Comparison of ENCODE assay signal across 13 mouse cellular contexts in genomic region chr1:111286385-111286784, GRCm38 (mm10).
DNase-seq lines count a peak whose midpoint lies in the region; ATAC-seq and TF ChIP-seq lines count a peak whose summit lies in the region.
"Had no signal": no experiment of that assay in that cellular context is flagged by ENCODE, and none has a peak within 500 bp of the region (broad histone marks: within the 10 kb centered on the region; RNA-seq: fewer than 3 reads in every experiment).

No protein-coding gene starts in this region.

- no peaks in the 10 kb centered on the region for H3K9me3 ChIP-seq in heart, embryonic 15.5 days (replicated peaks)
- H3K9me3 ChIP-seq in heart, embryonic 10.5 days, result no peaks in the 10 kb centered on the region
- no peaks in the 10 kb centered on the region; the same call in 1 of the 2 replicates for H3K9me3 ChIP-seq in lung, embryonic 16.5 days (ENCODE audit: control insufficient read depth, low read length)
- H3K9me3 ChIP-seq in limb, embryonic 14.5 days (ENCODE audit: control insufficient read depth, low read length), result no peaks in the 10 kb centered on the region
- no peaks in the 10 kb centered on the region for H3K9me3 ChIP-seq in stomach, postnatal 0 days (ENCODE audit: control insufficient read depth, low read length)

- WGBS in heart, embryonic 15.5 days, result 44% methylated on average over 4 of the region's 4 CpGs
- WGBS in heart, embryonic 10.5 days, result 74% methylated on average over 4 of the region's 4 CpGs
- 41% methylated on average over 4 of the region's 4 CpGs for WGBS in lung, embryonic 16.5 days
- 47% methylated on average over 4 of the region's 4 CpGs for WGBS in limb, embryonic 14.5 days
- 62% methylated on average over 4 of the region's 4 CpGs for WGBS in stomach, postnatal 0 days

- no peak for TF ChIP-seq CTCF in embryonic fibroblast, embryonic 13.5 days (IDR thresholded peaks at IDR 0.05; ENCODE audit: borderline replicate concordance, insufficient read depth, low read length)
- TF ChIP-seq CTCF in stomach, postnatal 0 days (IDR thresholded peaks at IDR 0.05; ENCODE audit: low read depth), result no peak

- no peak overlapping the region for H3K4me3 ChIP-seq in heart, embryonic 15.5 days
- no peak overlapping the region for H3K4me3 ChIP-seq in heart, embryonic 10.5 days
- no peak overlapping the region for H3K4me3 ChIP-seq in lung, embryonic 16.5 days (ENCODE audit: low read length)
- H3K4me3 ChIP-seq in embryonic fibroblast, embryonic 13.5 days (ENCODE audit: insufficient read depth, low read length), result no peak overlapping the region
- no peak overlapping the region for H3K4me3 ChIP-seq in limb, embryonic 14.5 days (replicated peaks; ENCODE audit: low read length)
- H3K4me3 ChIP-seq in stomach, postnatal 0 days (ENCODE audit: low read depth, low read length), result no peak overlapping the region
- H3K4me3 ChIP-seq: heart, adult 2 months had no signal

- no peak for DNase-seq in heart, embryonic 10.5 days (ENCODE audit: low spot score)
- DNase-seq in lung, postnatal 14 days, result no peak
- DNase-seq in limb, embryonic 14.5 days (ENCODE audit: low spot score), result peak; percentile 81
- DNase-seq in stomach, postnatal 0 days (ENCODE audit: low spot score), result no peak
- DNase-seq: adrenal gland, postnatal 14 days; heart, adult 2 months; kidney, adult 8-10 months; thymus, adult 18-20 months had no signal

- ATAC-seq in heart, embryonic 15.5 days (replicated peaks; ENCODE audit: insufficient number of reproducible peaks, insufficient read depth, low FRiP score, low read depth), result 0 out of 2 replicates have a peak, but pooled peaks have one; percentile 43
- ATAC-seq in lung, embryonic 16.5 days (ENCODE audit: low read depth), result peak; percentile 68
- peak; percentile 57; the same call in 1 of the 2 replicates for ATAC-seq in limb, embryonic 14.5 days (ENCODE audit: low FRiP score, low read depth)
- ATAC-seq in stomach, postnatal 0 days (ENCODE audit: low FRiP score, low TSS enrichment), result no peak

- no peak for TF ChIP-seq POLR2A in embryonic fibroblast, embryonic 13.5 days (IDR thresholded peaks at IDR 0.05; ENCODE audit: low read depth, low read length)
- no peak for TF ChIP-seq POLR2A in limb, embryonic 14.5 days (IDR thresholded peaks at IDR 0.05; ENCODE audit: borderline replicate concordance, extremely low read depth, insufficient read depth, insufficient read length)

- no peaks in the 10 kb centered on the region for H3K4me1 ChIP-seq in heart, embryonic 15.5 days (replicated peaks)
- H3K4me1 ChIP-seq in heart, embryonic 10.5 days, result no peaks in the 10 kb centered on the region
- H3K4me1 ChIP-seq in lung, embryonic 16.5 days (replicated peaks; ENCODE audit: control insufficient read depth, insufficient read depth, low read length), result no peaks in the 10 kb centered on the region
- H3K4me1 ChIP-seq in embryonic fibroblast, embryonic 13.5 days (ENCODE audit: control insufficient read depth, insufficient read depth, low read length), result no peaks in the 10 kb centered on the region; the same call in 1 of the 2 replicates
- H3K4me1 ChIP-seq in limb, embryonic 14.5 days (ENCODE audit: control insufficient read depth, insufficient read depth, low read length), result no peaks in the 10 kb centered on the region
- no peaks in the 10 kb centered on the region for H3K4me1 ChIP-seq in stomach, postnatal 0 days (replicated peaks; ENCODE audit: control insufficient read depth, insufficient read depth)

- H3K27me3 ChIP-seq in heart, embryonic 15.5 days, result no peaks in the 10 kb centered on the region
- H3K27me3 ChIP-seq in heart, embryonic 10.5 days (ENCODE audit: insufficient read depth, poor library complexity, severe bottlenecking), result no peaks in the 10 kb centered on the region
- H3K27me3 ChIP-seq in lung, embryonic 16.5 days (ENCODE audit: control insufficient read depth, insufficient read depth, low read depth, low read length), result no peaks in the 10 kb centered on the region
- H3K27me3 ChIP-seq in limb, embryonic 14.5 days (ENCODE audit: control insufficient read depth, insufficient read depth, low read length), result no peaks in the 10 kb centered on the region
- no peaks in the 10 kb centered on the region for H3K27me3 ChIP-seq in stomach, postnatal 0 days (ENCODE audit: control insufficient read depth, insufficient read depth, low read length)

- H3K36me3 ChIP-seq in heart, embryonic 15.5 days, result no peaks in the 10 kb centered on the region
- no peaks in the 10 kb centered on the region for H3K36me3 ChIP-seq in heart, embryonic 10.5 days
- H3K36me3 ChIP-seq in lung, embryonic 16.5 days (ENCODE audit: control insufficient read depth, insufficient read depth, low read length), result no peaks in the 10 kb centered on the region
- no peaks in the 10 kb centered on the region for H3K36me3 ChIP-seq in limb, embryonic 14.5 days (ENCODE audit: control insufficient read depth, insufficient read depth, low read length)
- H3K36me3 ChIP-seq in stomach, postnatal 0 days (ENCODE audit: control insufficient read depth, insufficient read depth, low read length), result no peaks in the 10 kb centered on the region
- H3K36me3 ChIP-seq: G1E had no signal

- H3K9ac ChIP-seq in heart, embryonic 15.5 days, result no peak overlapping the region
- no peak overlapping the region for H3K9ac ChIP-seq in lung, embryonic 16.5 days (ENCODE audit: low read length)
- no peak overlapping the region for H3K9ac ChIP-seq in limb, embryonic 14.5 days (ENCODE audit: low read depth, low read length, severe bottlenecking)
- H3K9ac ChIP-seq in stomach, postnatal 0 days (ENCODE audit: low read length), result no peak overlapping the region
- H3K9ac ChIP-seq: liver, embryonic 14.5 days had no signal

- no peak overlapping the region for H3K4me2 ChIP-seq in heart, embryonic 15.5 days
- no peak overlapping the region for H3K4me2 ChIP-seq in lung, embryonic 16.5 days (ENCODE audit: low read depth, low read length)
- H3K4me2 ChIP-seq in limb, embryonic 14.5 days (replicated peaks; ENCODE audit: low read depth, low read length, severe bottlenecking), result no peak overlapping the region
- H3K4me2 ChIP-seq in stomach, postnatal 0 days (replicated peaks; ENCODE audit: low read depth), result no peak overlapping the region

- H3K27ac ChIP-seq in heart, embryonic 15.5 days, result no peak overlapping the region
- no peak overlapping the region for H3K27ac ChIP-seq in heart, embryonic 10.5 days
- H3K27ac ChIP-seq in lung, embryonic 16.5 days (ENCODE audit: low read length), result no peak overlapping the region
- 0 out of 2 replicates have a peak overlapping the region, but pooled peaks have one; percentile 18 for H3K27ac ChIP-seq in embryonic fibroblast, embryonic 13.5 days (ENCODE audit: insufficient read depth, low read length)
- H3K27ac ChIP-seq in limb, embryonic 14.5 days (replicated peaks; ENCODE audit: low read depth, low read length), result 0 out of 2 replicates have a peak overlapping the region, but pooled peaks have one; percentile 13
- no peak overlapping the region for H3K27ac ChIP-seq in stomach, postnatal 0 days (replicated peaks)
- H3K27ac ChIP-seq: heart, adult 2 months; liver, embryonic 14.5 days had no signal

- TF ChIP-seq EP300 in stomach, postnatal 0 days (optimal IDR thresholded peaks at IDR 0.05), result no peak

Comparison
In these comparisons a context has a peak if more than half of its experiments do, and no peak if none do; other contexts are left out.
1. H3K27ac ChIP-seq: peak in embryonic fibroblast, embryonic 13.5 days (single experiment) and limb, embryonic 14.5 days (single experiment); none in heart, embryonic 15.5 days (single experiment), heart, embryonic 10.5 days (single experiment), lung, embryonic 16.5 days (single experiment) and stomach, postnatal 0 days (single experiment).